9 mouse cellular contexts compared by ENCODE assay signal in genomic region chr2:32081296-32081929, GRCm38 (mm10). TPM values are rescaled to one million over a fixed set of nuclear protein-coding genes. Genes with fewer than 3 reads are reported as not detected.
DNase-seq lines count a peak whose midpoint lies in the region; ATAC-seq lines count a peak whose summit lies in the region.
"Had no signal": no experiment of that assay in that cellular context is flagged by ENCODE, and none has a peak within 500 bp of the region (broad histone marks: within the 10 kb centered on the region; RNA-seq: fewer than 3 reads in every experiment).

No protein-coding gene starts in this region.

- H3K36me3 ChIP-seq in lung, embryonic 16.5 days (ENCODE audit: control insufficient read depth, insufficient read depth, low read length) = no peaks in the 10 kb centered on the region
- no peaks in the 10 kb centered on the region for H3K36me3 ChIP-seq in embryonic facial prominence, embryonic 15.5 days
- no peaks in the 10 kb centered on the region for H3K36me3 ChIP-seq in limb, embryonic 12.5 days

- no peaks in the 10 kb centered on the region for H3K9me3 ChIP-seq in lung, embryonic 16.5 days (ENCODE audit: control insufficient read depth, low read length)
- no peaks in the 10 kb centered on the region for H3K9me3 ChIP-seq in embryonic facial prominence, embryonic 15.5 days (replicated peaks)
- no peaks in the 10 kb centered on the region for H3K9me3 ChIP-seq in limb, embryonic 12.5 days

- H3K4me3 ChIP-seq in lung, embryonic 16.5 days (ENCODE audit: low read length) = peak overlapping the region; percentile 69
- H3K4me3 ChIP-seq in embryonic facial prominence, embryonic 15.5 days (replicated peaks) = peak overlapping the region; percentile 67
- peak overlapping the region; percentile 65 for H3K4me3 ChIP-seq in limb, embryonic 12.5 days (replicated peaks)

- no peak for DNase-seq in lung, postnatal 25 days (ENCODE audit: low spot score)
- DNase-seq in skeletal muscle tissue, adult 2 months (ENCODE audit: low read depth, low spot score) = peak; percentile 51
- no peak for DNase-seq in yolk sac, embryonic 10.5 days (ENCODE audit: low spot score)
- no peak for DNase-seq in adrenal gland, postnatal 14 days
- no peak for DNase-seq in adrenal gland, postnatal 25 days

- peak overlapping the region; percentile 97 for H3K4me2 ChIP-seq in lung, embryonic 16.5 days (ENCODE audit: low read depth, low read length)
- peak overlapping the region; percentile 100; the same call in 1 of the 2 replicates for H3K4me2 ChIP-seq in embryonic facial prominence, embryonic 15.5 days (replicated peaks)
- H3K4me2 ChIP-seq in limb, embryonic 12.5 days = peak overlapping the region; percentile 99; the same call in 1 of the 2 replicates

- WGBS in lung, embryonic 16.5 days = 67% methylated on average over 14 of the region's 14 CpGs
- 79% methylated on average over 14 of the region's 14 CpGs for WGBS in embryonic facial prominence, embryonic 15.5 days
- WGBS in limb, embryonic 12.5 days = 83% methylated on average over 14 of the region's 14 CpGs

- no peak for ATAC-seq in lung, embryonic 16.5 days (ENCODE audit: low read depth)
- no peak for ATAC-seq in embryonic facial prominence, embryonic 15.5 days (ENCODE audit: insufficient number of reproducible peaks, low FRiP score, low TSS enrichment, low read depth)
- no peak for ATAC-seq in limb, embryonic 12.5 days (ENCODE audit: insufficient number of reproducible peaks, insufficient read depth, low FRiP score, low TSS enrichment, low read depth)

- peak overlapping the region; percentile 68 for H3K9ac ChIP-seq in lung, embryonic 16.5 days (ENCODE audit: low read length)
- H3K9ac ChIP-seq in embryonic facial prominence, embryonic 15.5 days = no peak overlapping the region
- H3K9ac ChIP-seq in limb, embryonic 12.5 days (replicated peaks) = no peak overlapping the region

- peaks cover 30% of the 10 kb centered on the region for H3K27me3 ChIP-seq in lung, embryonic 16.5 days (ENCODE audit: control insufficient read depth, insufficient read depth, low read depth, low read length)
- H3K27me3 ChIP-seq in embryonic facial prominence, embryonic 15.5 days = peaks cover 50% of the 10 kb centered on the region
- peaks cover 52% of the 10 kb centered on the region for H3K27me3 ChIP-seq in limb, embryonic 12.5 days

- peak overlapping the region; percentile 65; the same call in 1 of the 2 replicates for H3K27ac ChIP-seq in lung, embryonic 16.5 days (ENCODE audit: low read length)
- no peak overlapping the region for H3K27ac ChIP-seq in embryonic facial prominence, embryonic 15.5 days (replicated peaks)
- H3K27ac ChIP-seq in limb, embryonic 12.5 days = no peak overlapping the region

- peaks cover 13% of the 10 kb centered on the region for H3K4me1 ChIP-seq in lung, embryonic 16.5 days (replicated peaks; ENCODE audit: control insufficient read depth, insufficient read depth, low read length)
- peaks cover 15% of the 10 kb centered on the region for H3K4me1 ChIP-seq in embryonic facial prominence, embryonic 15.5 days
- peaks cover 20% of the 10 kb centered on the region for H3K4me1 ChIP-seq in limb, embryonic 12.5 days (replicated peaks)

RNA-seq across cellular contexts. Expression of gene Fam78a, which starts 3.2 kb away (rescaled TPM):
- 4.3 and 4.4 TPM in 2 replicates for polyA plus RNA-seq in lung, embryonic 16.5 days (2015; fragmentation: Nextera tagmentation; extraction: Ambion mirVana)
- 3.9 and 6.0 TPM in 2 replicates for polyA plus RNA-seq in embryonic facial prominence, embryonic 15.5 days (2015; fragmentation: Nextera tagmentation; extraction: Ambion mirVana)
- polyA plus RNA-seq in limb, embryonic 12.5 days (2016; fragmentation: Nextera tagmentation; extraction: Ambion mirVana) = 4.0 and 4.4 TPM in 2 replicates
- 3.0 and 10.0 TPM in 2 replicates for total RNA-seq in adrenal gland, postnatal 14 days (2021)
- total RNA-seq in adrenal gland, postnatal 25 days (2021) = 8.9 and 12.1 TPM in 2 replicates

RNA-seq across cellular contexts. Expression of gene Plpp7, which starts 13.9 kb away (rescaled TPM):
- 3.6 and 3.9 TPM in 2 replicates for polyA plus RNA-seq in lung, embryonic 16.5 days (2015; fragmentation: Nextera tagmentation; extraction: Ambion mirVana)
- polyA plus RNA-seq in embryonic facial prominence, embryonic 15.5 days (2015; fragmentation: Nextera tagmentation; extraction: Ambion mirVana) = 9.4 and 10.0 TPM in 2 replicates
- 5.0 and 5.7 TPM in 2 replicates for polyA plus RNA-seq in limb, embryonic 12.5 days (2016; fragmentation: Nextera tagmentation; extraction: Ambion mirVana)
- 3.0 and 3.6 TPM in 2 replicates for total RNA-seq in adrenal gland, postnatal 14 days (2021)
- total RNA-seq in adrenal gland, postnatal 25 days (2021) = 6.9 TPM in 2 replicates
- total RNA-seq: neutrophil, adult 5-6 weeks had no signal
